Mouse (Mus musculus) spleen, adult 2 months (tissue): ENCODE results near the gene Otud7b. TPM values are rescaled to one million over a fixed set of nuclear protein-coding genes. Genes with fewer than 3 reads are reported as not detected.
"Not testable (repeated sequence)": the region's sequence is repeated elsewhere in the genome, so short reads cannot be mapped to it uniquely, and the experiment has no call there.

Experiments
- DNase-seq, 2 experiments: peaks; one replicate each; pipeline versions ENCODE4 v3.0.0 to v3.0.0-alpha.2; 2012 to 2021; ENCODE audit warnings: low spot score in 2 of 2, low read depth in 1 of 2
- H3K27ac ChIP-seq: fragments of 200-500 bp; 2 replicates; pipeline ENCODE4 v1.5.1; 2012; ENCODE audit warnings: low read length, inconsistent platforms; ENCODE audit not compliant: insufficient read depth
- H3K27me3 ChIP-seq: fragments of 200-500 bp; 2 replicates; pipeline ENCODE4 v1.6.1; 2012; ENCODE audit warnings: mild to moderate bottlenecking, moderate library complexity, low read length, inconsistent platforms; ENCODE audit not compliant: control insufficient read depth, insufficient read depth
- H3K36me3 ChIP-seq: fragments of 200-500 bp; 2 replicates; pipeline ENCODE4 v1.6.1; 2012; ENCODE audit warnings: mild to moderate bottlenecking, low read length, inconsistent platforms; ENCODE audit not compliant: control insufficient read depth, insufficient read depth
- H3K4me1 ChIP-seq: fragments of 200-500 bp; 2 replicates; pipeline ENCODE4 v1.6.1; 2011; ENCODE audit warnings: inconsistent platforms; ENCODE audit not compliant: control insufficient read depth, insufficient read depth, insufficient read length
- H3K4me3 ChIP-seq: fragments of 200-500 bp; 2 replicates; pipeline ENCODE4 v1.5.1; 2011; ENCODE audit warnings: mild to moderate bottlenecking, inconsistent platforms; ENCODE audit not compliant: insufficient read depth, insufficient read length; ENCODE audit errors: extremely low read depth
- CTCF ChIP-seq: fragments of 200-500 bp; IDR thresholded peaks from 2 replicates; pipeline ENCODE4 v1.5.1; 2011; ENCODE audit warnings: mild to moderate bottlenecking, inconsistent platforms; ENCODE audit not compliant: insufficient read depth, insufficient read length, insufficient replicate concordance; ENCODE audit errors: extremely low read depth
- POLR2A ChIP-seq: fragments of 200-500 bp; IDR thresholded peaks from 2 replicates; pipeline ENCODE4 v1.6.1; 2011; ENCODE audit warnings: low read depth, low read length, inconsistent platforms
- WGBS: fragments of 180-500 bp; shearing (Covaris S2); methylation state at CpG from one replicate; pipeline ENCODE4 v1.1.7; 2018; 5-methylcytosine and 5-hydroxymethylcytosine counted together
- polyA plus RNA-seq: library from polyadenylated mRNA; depleted of rRNA; stranded (reverse); fragments of >200 nt; gene quantifications from 2 replicates; pipeline ENCODE4 v1.2.3, GENCODE M21; 2012; rRNA removed

Gene Otud7b
- polyA plus RNA-seq, 1 experiment = 11.1 TPM

GRCm38 (mm10) chr3:96198181-96198580 lies 93.9 kb downstream of the Otud7b start:
- peak overlapping the region; percentile 84 for H3K27ac ChIP-seq
- peak; percentile 3; the same call in 1 of the 2 replicates for TF ChIP-seq POLR2A
- no peak for TF ChIP-seq CTCF
- peak overlapping the region; percentile 25 for H3K4me3 ChIP-seq
- no peaks in the 10 kb centered on the region for H3K27me3 ChIP-seq
- peaks cover 23% of the 10 kb centered on the region; the same call in 1 of the 2 replicates for H3K4me1 ChIP-seq
- no peaks in the 10 kb centered on the region for H3K36me3 ChIP-seq
- DNase-seq = peak in 1 of 2 experiments; percentile 76
- WGBS = 2% methylated on average over 6 of the region's 6 CpGs

- not testable (repeated sequence) for H3K4me3 ChIP-seq, H3K27ac ChIP-seq, H3K27me3 ChIP-seq, H3K36me3 ChIP-seq, DNase-seq
- H3K4me1 ChIP-seq = peaks cover 23% of the 10 kb centered on the region; the same call in 1 of the 2 replicates
- 30% methylated on average over 8 of the region's 8 CpGs for WGBS
Measured at GRCm38 (mm10) chr3:96198601-96199251, 94.4 kb downstream of the Otud7b start.

GRCm38 (mm10) chr3:96199731-96200130 lies 95.4 kb downstream of the Otud7b start:
- no peak for DNase-seq
- H3K36me3 ChIP-seq = no peaks in the 10 kb centered on the region
- no peaks in the 10 kb centered on the region for H3K27me3 ChIP-seq
- WGBS = 43% methylated on average over 2 of the region's 2 CpGs
- no peak for TF ChIP-seq POLR2A
- TF ChIP-seq CTCF = no peak
- no peak overlapping the region for H3K27ac ChIP-seq
- peaks cover 23% of the 10 kb centered on the region; the same call in 1 of the 2 replicates for H3K4me1 ChIP-seq
- no peak overlapping the region for H3K4me3 ChIP-seq

DNA sequence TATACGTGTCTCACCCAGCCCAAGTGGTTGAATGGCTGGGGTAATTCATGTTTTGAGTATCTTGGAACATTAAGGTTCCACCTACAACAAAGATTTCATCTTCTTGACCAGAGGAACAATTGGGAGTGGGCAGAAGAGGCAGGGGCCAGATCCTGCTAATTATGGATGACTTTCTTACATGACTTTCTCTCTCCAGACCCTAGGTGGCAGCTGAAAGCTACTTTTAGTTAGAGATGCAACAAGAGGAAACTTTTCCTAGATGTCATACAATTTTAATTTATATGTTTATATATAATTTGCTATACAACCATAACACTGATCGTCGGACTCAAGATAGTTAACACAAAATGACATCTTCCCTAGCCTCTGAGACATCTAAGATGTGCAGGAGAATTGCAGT lies 103.5 kb downstream of the Otud7b start:
- H3K27me3 ChIP-seq = no peaks in the 10 kb centered on the region
- no peaks in the 10 kb centered on the region for H3K36me3 ChIP-seq
- 72% methylated on average over 3 of the region's 3 CpGs for WGBS
- TF ChIP-seq CTCF (no peak), POLR2A (no peak)
- no peaks in the 10 kb centered on the region for H3K4me1 ChIP-seq
- H3K27ac ChIP-seq = no peak overlapping the region
- DNase-seq = no peak
- H3K4me3 ChIP-seq = no peak overlapping the region

- 57% methylated on average over 15 of the region's 15 CpGs for whole genome bisulfite sequencing
- H3K4me3 ChIP-seq = no peak overlapping the region
- H3K36me3 ChIP-seq = no peaks in the 10 kb centered on the region
- H3K27me3 ChIP-seq = no peaks in the 10 kb centered on the region
- TF ChIP-seq CTCF = no peak
- TF ChIP-seq POLR2A = no peak
- no peak for DNase-seq
- no peak overlapping the region for H3K27ac ChIP-seq
- no peaks in the 10 kb centered on the region for H3K4me1 ChIP-seq
Measured at GRCm38 (mm10) chr3:96209242-96209641, 104.9 kb downstream of the Otud7b start.

Other genes with a start within 250 kb of the Otud7b start
- 8.6 and 12.1 TPM in 2 replicates for gene Prpf3, start 248.6 kb upstream of the Otud7b start, polyA plus RNA-seq
- 28.0 and 30.7 TPM in 2 replicates for gene Mrps21, start 233.0 kb upstream of the Otud7b start, polyA plus RNA-seq
- 3.3 and 3.8 TPM in 2 replicates for gene Ciart, start 222.3 kb upstream of the Otud7b start, polyA plus RNA-seq
- gene BC028528, start 212.5 kb upstream of the Otud7b start, polyA plus RNA-seq = 11.5 and 12.7 TPM in 2 replicates
- gene Aph1a, start 210.6 kb upstream of the Otud7b start, polyA plus RNA-seq = 100 and 174 TPM in 2 replicates
- gene Car14, start 199.8 kb upstream of the Otud7b start, polyA plus RNA-seq = 0.50 TPM in 1 of 2 replicates, not detected in the other
- 12.7 and 21.2 TPM in 2 replicates for gene Anp32e, start 175.3 kb upstream of the Otud7b start, polyA plus RNA-seq
- gene Plekho1, start 108.5 kb upstream of the Otud7b start, polyA plus RNA-seq = 60.1 and 91.7 TPM in 2 replicates
- gene Vps45, start 46.1 kb upstream of the Otud7b start, polyA plus RNA-seq = 2.0 and 2.5 TPM in 2 replicates
- 2.1 and 2.7 TPM in 2 replicates for gene Mtmr11, start 57.5 kb downstream of the Otud7b start, polyA plus RNA-seq
- gene Sf3b4, start 67.8 kb downstream of the Otud7b start, polyA plus RNA-seq = 62.2 and 91.8 TPM in 2 replicates
- 2.0 and 3.5 TPM in 2 replicates for gene Sv2a, start 76.6 kb downstream of the Otud7b start, polyA plus RNA-seq
- 24.6 and 38.8 TPM in 2 replicates for gene Bola1, start 115.2 kb downstream of the Otud7b start, polyA plus RNA-seq
- gene Hist2h2ab, start 115.3 kb downstream of the Otud7b start, polyA plus RNA-seq = 3.0 and 5.2 TPM in 2 replicates
- 31.1 and 44.3 TPM in 2 replicates for gene Hist2h2ac, start 116.4 kb downstream of the Otud7b start, polyA plus RNA-seq
- 3.3 and 4.2 TPM in 2 replicates for gene Hist2h2be, start 116.6 kb downstream of the Otud7b start, polyA plus RNA-seq
- gene Hist2h3c2, start 134.6 kb downstream of the Otud7b start, polyA plus RNA-seq = 66.4 and 158 TPM in 2 replicates
- gene Hist2h2aa2, start 135.7 kb downstream of the Otud7b start, polyA plus RNA-seq = 169 and 177 TPM in 2 replicates
- gene Hist2h2aa1, start 141.0 kb downstream of the Otud7b start, polyA plus RNA-seq = 95.6 and 174 TPM in 2 replicates
- gene Hist2h3c1, start 142.2 kb downstream of the Otud7b start, polyA plus RNA-seq = not detected in 2 replicates
- 9.3 and 15.4 TPM in 2 replicates for gene Hist2h4, start 158.8 kb downstream of the Otud7b start, polyA plus RNA-seq
- 102 and 177 TPM in 2 replicates for gene Hist2h3b, start 164.1 kb downstream of the Otud7b start, polyA plus RNA-seq
- 14.7 and 15.9 TPM in 2 replicates for gene Hist2h2bb, start 165.2 kb downstream of the Otud7b start, polyA plus RNA-seq
- gene Fcgr1, start 189.4 kb downstream of the Otud7b start, polyA plus RNA-seq = 5.2 and 6.0 TPM in 2 replicates